Mouse (Mus musculus) gastrocnemius, postnatal 25 days (tissue): ENCODE results near the gene Olfr251. TPM values are rescaled to one million over a fixed set of nuclear protein-coding genes. Genes with fewer than 3 reads are reported as not detected.
"Not testable (repeated sequence)": the region's sequence is repeated elsewhere in the genome, so short reads cannot be mapped to it uniquely, and the experiment has no call there.

ENCODE experiments used
- DNase-seq: peaks from one replicate; pipeline ENCODE4 v3.0.0; 2022
- long read RNA-seq, 2 experiments: library from polyadenylated mRNA; stranded (forward); transcript quantifications; one replicate each; pipeline ENCODE4 v2.0.0; 2021
- total RNA-seq, 2 experiments: library from RNA; stranded (reverse); gene quantifications; 1 replicate in 1 of 2; 2 replicates in 1 of 2; pipeline ENCODE4 v1.2.3; 2021

The Olfr251 gene
- total RNA-seq = not detected
- long read RNA-seq, experiment 1 = 0 reads
- long read RNA-seq, experiment 2 = 0 reads

GRCm38 (mm10) chr9:38376786-38377185 lies at the start of gene Olfr251:
TSS of gene Olfr251 (plus strand) at chr9:38377086.
- DNase-seq = no peak

GRCm38 (mm10) chr9:38328760-38329159 lies 48.1 kb upstream of the Olfr251 start, which contains the start of gene Olfr25:
TSS of gene Olfr25 (plus strand) at chr9:38329060.
- no peak for DNase-seq

- no peak for DNase-seq
Observed at GRCm38 (mm10) chr9:38348111-38348510, 28.8 kb upstream of the Olfr251 start, which contains the start of gene Olfr898. TSS of gene Olfr898 (plus strand) at chr9:38348411.

GRCm38 (mm10) chr9:38366596-38366995 lies 10.3 kb upstream of the Olfr251 start, which contains the start of gene Olfr250:
TSS of gene Olfr250 (plus strand) at chr9:38366896.
- no peak for DNase-seq

- DNase-seq = no peak
Observed at GRCm38 (mm10) chr9:38401398-38401797, 24.5 kb downstream of the Olfr251 start, which contains the start of gene Olfr147. TSS of gene Olfr147 (plus strand) at chr9:38401698.

GRCm38 (mm10) chr9:38407502-38407901 lies 30.6 kb downstream of the Olfr251 start:
- DNase-seq = not testable (repeated sequence)

- DNase-seq = not testable (repeated sequence)
Observed at GRCm38 (mm10) chr9:38413502-38413901, 36.6 kb downstream of the Olfr251 start.

GRCm38 (mm10) chr9:38423801-38424200 lies 46.9 kb downstream of the Olfr251 start:
- no peak for DNase-seq

- no peak for DNase-seq
Observed at GRCm38 (mm10) chr9:38427026-38427425, 50.1 kb downstream of the Olfr251 start.

- no peak for DNase-seq
Observed at GRCm38 (mm10) chr9:38429155-38429554, 52.3 kb downstream of the Olfr251 start, which contains the start of gene Olfr901. TSS of gene Olfr901 (plus strand) at chr9:38429455.

Other genes starting within 250 kb of the Olfr251 start
- gene Olfr890, start 234.6 kb upstream of the Olfr251 start, total RNA-seq = not detected
- gene Olfr891, start 196.3 kb upstream of the Olfr251 start, total RNA-seq = not detected
- not detected for gene Olfr893, start 168.7 kb upstream of the Olfr251 start, total RNA-seq
- gene Olfr894, start 159.0 kb upstream of the Olfr251 start, total RNA-seq = not detected
- not detected for gene Olfr143, start 124.3 kb upstream of the Olfr251 start, total RNA-seq
- not detected for gene Olfr895, start 109.2 kb upstream of the Olfr251 start, total RNA-seq
- not detected for gene Olfr896-ps1, start 86.0 kb upstream of the Olfr251 start, total RNA-seq
- not detected for gene Olfr25, start 48.0 kb upstream of the Olfr251 start, total RNA-seq
- not detected for gene Olfr898, start 28.7 kb upstream of the Olfr251 start, total RNA-seq
- not detected for gene Olfr250, start 10.2 kb upstream of the Olfr251 start, total RNA-seq
- gene Olfr147, start 24.6 kb downstream of the Olfr251 start, total RNA-seq = not detected
- gene Olfr901, start 52.4 kb downstream of the Olfr251 start, total RNA-seq = not detected
- not detected for gene Olfr902, start 70.6 kb downstream of the Olfr251 start, total RNA-seq
- not detected for gene Olfr904, start 86.1 kb downstream of the Olfr251 start, total RNA-seq
- gene Olfr905, start 94.0 kb downstream of the Olfr251 start, total RNA-seq = not detected
- gene Olfr906, start 110.0 kb downstream of the Olfr251 start, total RNA-seq = not detected
- not detected for gene Olfr907, start 118.7 kb downstream of the Olfr251 start, total RNA-seq
- not detected for gene Olfr911-ps1, start 144.5 kb downstream of the Olfr251 start, total RNA-seq
- gene Olfr910, start 160.8 kb downstream of the Olfr251 start, total RNA-seq = not detected
- gene Olfr912, start 203.1 kb downstream of the Olfr251 start, total RNA-seq = not detected
- gene Olfr913, start 215.7 kb downstream of the Olfr251 start, total RNA-seq = not detected
- gene Olfr914, start 228.0 kb downstream of the Olfr251 start, total RNA-seq = not detected